Mouse (Mus musculus): ENCODE measurements around the gene Pola2. TPM values are rescaled to one million over a fixed set of nuclear protein-coding genes. Genes with fewer than 3 reads are reported as not detected.

Pola2 gene
- polyA plus RNA-seq, 1 experiment from 2014 or later: 49.3 TPM

- H3K27me3 ChIP-seq (replicated peaks): no peaks in the 10 kb centered on the region
- no peak for ATAC-seq (ENCODE audit: insufficient number of reproducible peaks, low FRiP score)
- no peak overlapping the region for H3K4me3 ChIP-seq
- H3K9ac ChIP-seq: no peak overlapping the region
- 87% methylated on average over 12 of the region's 12 CpGs for WGBS
- no peak overlapping the region for H3K27ac ChIP-seq (ENCODE audit: poor library complexity, severe bottlenecking)
- no peaks in the 10 kb centered on the region for H3K9me3 ChIP-seq (replicated peaks)
- no peak overlapping the region for H3K4me2 ChIP-seq
- peaks cover 21% of the 10 kb centered on the region for H3K4me1 ChIP-seq (replicated peaks)
- H3K36me3 ChIP-seq: 0 out of 2 replicates have a peak, but pooled peaks cover 11% of the 10 kb centered on the region
These were observed 26.0 kb upstream of the Pola2 start for GRCm38 (mm10) chr19:5990033-5990432.

- no peak overlapping the region for H3K4me3 ChIP-seq
- peak overlapping the region; percentile 6 for H3K9ac ChIP-seq
- peak overlapping the region; percentile 44 for H3K4me2 ChIP-seq
- H3K27ac ChIP-seq (ENCODE audit: poor library complexity, severe bottlenecking): no peak overlapping the region
- peaks cover 21% of the 10 kb centered on the region for H3K4me1 ChIP-seq (replicated peaks)
- no peaks in the 10 kb centered on the region for H3K9me3 ChIP-seq (replicated peaks)
- no peaks in the 10 kb centered on the region for H3K27me3 ChIP-seq (replicated peaks)
- no peak for ATAC-seq (ENCODE audit: insufficient number of reproducible peaks, low FRiP score)
- 0 out of 2 replicates have a peak, but pooled peaks cover 11% of the 10 kb centered on the region for H3K36me3 ChIP-seq
- WGBS: 73% methylated on average over 6 of the region's 6 CpGs
These were observed 25.6 kb upstream of the Pola2 start for GRCm38 (mm10) chr19:5989585-5989984.

DNA sequence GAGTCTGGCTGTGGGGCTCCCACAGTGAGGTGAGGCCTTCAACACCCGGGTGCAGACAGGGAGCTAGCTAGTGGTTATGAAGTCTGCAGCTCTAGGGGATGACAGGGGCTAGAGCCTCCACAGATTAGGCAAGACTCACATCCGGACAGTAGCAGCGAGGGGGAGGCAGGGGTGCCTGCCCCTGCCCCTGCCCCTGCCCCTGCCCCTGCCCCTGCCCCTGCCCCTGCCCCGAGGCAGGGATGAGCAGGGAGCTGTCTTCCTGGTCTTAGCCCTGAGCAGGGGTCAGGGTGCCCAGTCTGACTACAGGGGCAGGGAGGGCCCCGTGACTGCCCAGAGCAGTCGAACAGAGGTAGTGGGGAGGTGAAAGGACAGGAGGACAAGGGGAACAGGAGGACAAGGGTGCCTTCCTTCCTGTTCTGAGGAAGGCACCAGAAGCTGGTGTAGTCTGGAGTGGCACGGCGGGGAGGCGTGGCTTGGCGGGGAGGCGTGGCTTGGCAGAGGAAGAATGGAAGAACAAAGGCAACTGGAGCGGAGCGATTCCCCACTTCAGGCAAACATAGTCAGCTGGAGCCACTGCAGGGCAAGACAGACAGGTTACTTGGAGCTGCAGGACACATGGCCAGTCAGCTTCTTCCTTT, 24.9 kb upstream of the Pola2 start:
- Histone ChIP-seq H3K36me3 (0 out of 2 replicates have a peak, but pooled peaks cover 6% of the 10 kb centered on the region), H3K4me2 (peak overlapping the region; percentile 44), H3K4me1 (replicated peaks) (peaks cover 21% of the 10 kb centered on the region), H3K27ac (ENCODE audit: poor library complexity, severe bottlenecking) (peak overlapping the region; percentile 62), H3K27me3 (replicated peaks) (no peaks in the 10 kb centered on the region), H3K9me3 (replicated peaks) (no peaks in the 10 kb centered on the region), H3K4me3 (peak overlapping the region; percentile 13; the same call in 1 of the 2 replicates), H3K9ac (peak overlapping the region; percentile 6)
- WGBS: 8% methylated on average over 13 of the region's 13 CpGs
- ATAC-seq (ENCODE audit: insufficient number of reproducible peaks, low FRiP score): peak; percentile 63; the same call in 1 of the 2 replicates

DNA sequence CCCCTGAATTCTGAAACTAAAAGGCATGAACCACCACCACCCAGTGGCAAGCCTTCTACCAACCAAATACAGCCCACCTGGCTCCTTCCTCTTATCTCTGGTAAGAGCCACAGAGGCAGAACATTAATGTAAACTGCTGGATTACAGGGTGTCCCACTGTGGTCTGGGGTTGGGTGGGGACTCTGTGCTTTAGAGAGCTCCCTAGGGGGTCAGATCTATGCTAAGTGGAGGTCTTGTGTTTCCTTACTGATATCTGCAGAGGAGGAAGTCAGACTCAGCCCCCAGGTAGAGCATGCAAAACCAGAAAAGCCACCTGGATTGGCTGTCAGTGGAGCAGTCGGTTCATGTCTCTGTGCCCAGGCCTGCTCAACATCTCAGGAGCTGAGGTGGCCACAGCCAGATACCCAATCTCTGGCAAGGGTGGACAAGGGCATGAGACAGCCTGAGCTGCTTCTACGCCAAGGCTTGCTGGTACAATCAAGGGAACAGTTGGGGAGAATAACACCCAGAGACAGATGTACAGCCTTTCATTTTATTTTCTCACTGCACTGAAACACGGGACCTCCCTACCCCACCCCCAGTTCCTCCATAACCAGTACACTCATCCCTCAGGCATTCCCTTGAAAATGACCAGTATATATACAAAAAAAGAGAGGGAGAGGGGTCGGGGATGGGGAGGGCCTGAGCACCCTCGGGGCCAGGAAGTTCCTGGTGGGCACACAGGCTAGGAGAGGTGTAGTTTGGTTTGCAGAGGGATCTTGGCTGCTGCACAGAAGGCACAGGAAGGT, 24.2 kb upstream of the Pola2 start:
- no peak for ATAC-seq (ENCODE audit: insufficient number of reproducible peaks, low FRiP score)
- Histone ChIP-seq H3K27me3 (replicated peaks) (no peaks in the 10 kb centered on the region), H3K9me3 (replicated peaks) (no peaks in the 10 kb centered on the region), H3K27ac (ENCODE audit: poor library complexity, severe bottlenecking) (peak overlapping the region; percentile 62; the same call in 1 of the 2 replicates), H3K4me2 (peak overlapping the region; percentile 44), H3K36me3 (0 out of 2 replicates have a peak, but pooled peaks cover 6% of the 10 kb centered on the region), H3K4me1 (replicated peaks) (peaks cover 21% of the 10 kb centered on the region), H3K9ac (peak overlapping the region; percentile 6), H3K4me3 (0 out of 2 replicates have a peak overlapping the region, but pooled peaks have one; percentile 13)
- WGBS: 47% methylated on average over 5 of the region's 5 CpGs

GRCm38 (mm10) chr19:5986043-5986442, 22.0 kb upstream of the Pola2 start, which contains the start of gene Slc22a20:
Gene Slc22a20, minus strand, starts transcription at chr19:5986143.
- Histone ChIP-seq H3K9ac (no peak within 1 kb of the TSS), H3K4me1 (replicated peaks) (peaks cover 17% of the 10 kb centered on the region), H3K4me3 (no peak within 1 kb of the TSS), H3K4me2 (no peak within 1 kb of the TSS), H3K9me3 (replicated peaks) (no peaks in the 10 kb centered on the region), H3K27me3 (replicated peaks) (no peaks in the 10 kb centered on the region), H3K27ac (ENCODE audit: poor library complexity, severe bottlenecking) (no peak within 1 kb of the TSS), H3K36me3 (0 out of 2 replicates have a peak, but pooled peaks cover under 1% of the 10 kb centered on the region)
- no peak for ATAC-seq (ENCODE audit: insufficient number of reproducible peaks, low FRiP score)
- WGBS: 52% methylated on average over 4 of the region's 4 CpGs

DNA sequence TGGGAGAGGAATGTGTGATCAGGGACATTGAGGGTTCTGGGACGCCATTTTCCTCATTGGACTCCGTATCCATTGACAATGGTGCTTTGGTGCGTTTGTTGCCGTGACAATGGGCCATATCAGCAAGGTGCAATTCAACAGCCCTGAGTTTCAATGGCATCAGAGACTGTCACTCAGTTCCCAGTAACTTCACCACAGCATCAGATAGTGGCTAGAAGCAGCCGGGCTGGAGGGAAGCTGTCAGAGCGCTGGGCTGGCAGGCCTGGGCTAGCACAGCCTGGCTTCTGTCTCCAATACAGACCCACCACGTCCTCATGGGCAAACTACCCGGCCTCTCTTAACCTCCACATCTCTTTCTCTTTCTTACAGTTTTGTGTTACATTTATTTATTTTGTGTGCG, 16.5 kb upstream of the Pola2 start:
- no peaks in the 10 kb centered on the region for H3K4me1 ChIP-seq (replicated peaks)
- no peak overlapping the region for H3K4me2 ChIP-seq
- WGBS: 76% methylated on average over 9 of the region's 9 CpGs
- no peak overlapping the region for H3K4me3 ChIP-seq
- no peaks in the 10 kb centered on the region for H3K36me3 ChIP-seq
- no peaks in the 10 kb centered on the region for H3K9me3 ChIP-seq (replicated peaks)
- H3K27me3 ChIP-seq (replicated peaks): no peaks in the 10 kb centered on the region
- no peak overlapping the region for H3K9ac ChIP-seq
- no peak for ATAC-seq (ENCODE audit: insufficient number of reproducible peaks, low FRiP score)
- H3K27ac ChIP-seq (ENCODE audit: poor library complexity, severe bottlenecking): no peak overlapping the region

DNA sequence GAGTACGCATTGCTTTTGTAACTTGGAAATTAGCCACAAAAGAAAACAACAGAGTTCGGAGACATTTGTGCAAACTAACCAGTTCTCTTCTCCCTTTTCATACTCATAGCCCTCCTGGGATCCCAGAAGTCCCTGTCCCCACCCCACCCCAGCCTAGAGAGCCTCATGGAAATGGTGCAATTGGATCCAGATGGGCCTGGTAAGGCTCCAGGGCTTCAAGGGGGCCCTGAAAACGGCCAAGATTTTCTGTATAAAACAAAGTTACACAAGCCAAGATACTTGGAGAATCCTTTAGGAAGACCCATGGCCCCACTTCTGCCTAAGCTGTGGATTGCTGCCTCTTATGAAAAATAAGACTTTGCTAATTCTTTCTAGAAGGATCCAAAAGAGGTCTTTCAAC, 13.7 kb upstream of the Pola2 start:
- H3K27ac ChIP-seq (ENCODE audit: poor library complexity, severe bottlenecking): no peak overlapping the region
- H3K27me3 ChIP-seq (replicated peaks): no peaks in the 10 kb centered on the region
- ATAC-seq (ENCODE audit: insufficient number of reproducible peaks, low FRiP score): no peak
- no peaks in the 10 kb centered on the region for H3K4me1 ChIP-seq (replicated peaks)
- 82% methylated on average over 3 of the region's 3 CpGs for WGBS
- H3K9me3 ChIP-seq (replicated peaks): no peaks in the 10 kb centered on the region
- H3K4me2 ChIP-seq: no peak overlapping the region
- no peak overlapping the region for H3K9ac ChIP-seq
- no peak overlapping the region for H3K4me3 ChIP-seq
- no peaks in the 10 kb centered on the region for H3K36me3 ChIP-seq

GRCm38 (mm10) chr19:5975676-5976075, 11.7 kb upstream of the Pola2 start:
- H3K27me3 ChIP-seq (replicated peaks): 0 out of 2 replicates have a peak, but pooled peaks cover 8% of the 10 kb centered on the region
- H3K36me3 ChIP-seq: no peaks in the 10 kb centered on the region
- no peak overlapping the region for H3K4me2 ChIP-seq
- H3K4me1 ChIP-seq (replicated peaks): no peaks in the 10 kb centered on the region
- no peak for ATAC-seq (ENCODE audit: insufficient number of reproducible peaks, low FRiP score)
- H3K4me3 ChIP-seq: no peak overlapping the region
- no peak overlapping the region for H3K27ac ChIP-seq (ENCODE audit: poor library complexity, severe bottlenecking)
- H3K9me3 ChIP-seq (replicated peaks): no peaks in the 10 kb centered on the region
- WGBS: 69% methylated on average over 4 of the region's 4 CpGs
- no peak overlapping the region for H3K9ac ChIP-seq

DNA sequence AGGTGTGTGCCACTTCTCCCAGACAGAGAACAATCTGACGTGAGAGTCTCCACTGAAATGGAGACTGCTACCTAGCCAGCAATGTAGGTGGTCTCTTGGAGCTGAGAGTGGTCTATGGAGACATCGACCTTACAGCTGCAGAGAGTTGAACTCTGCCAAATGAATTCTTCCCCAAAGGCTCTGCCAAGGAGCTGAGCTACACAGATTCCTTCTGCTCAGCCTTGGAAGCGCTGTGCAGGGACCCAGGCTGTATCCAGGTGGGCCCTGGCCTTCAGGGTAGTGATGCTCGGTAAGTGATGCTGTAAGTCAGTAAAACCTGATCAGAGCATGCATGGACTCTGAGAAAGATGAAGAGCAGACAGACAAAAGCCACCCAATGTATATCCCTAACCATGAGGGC, 11.1 kb upstream of the Pola2 start:
- no peak overlapping the region for H3K4me2 ChIP-seq
- H3K36me3 ChIP-seq: no peaks in the 10 kb centered on the region
- no peak overlapping the region for H3K4me3 ChIP-seq
- H3K4me1 ChIP-seq (replicated peaks): no peaks in the 10 kb centered on the region
- 74% methylated on average over 4 of the region's 4 CpGs for WGBS
- 0 out of 2 replicates have a peak, but pooled peaks cover 8% of the 10 kb centered on the region for H3K27me3 ChIP-seq (replicated peaks)
- no peak overlapping the region for H3K9ac ChIP-seq
- H3K9me3 ChIP-seq (replicated peaks): no peaks in the 10 kb centered on the region
- no peak for ATAC-seq (ENCODE audit: insufficient number of reproducible peaks, low FRiP score)
- no peak overlapping the region for H3K27ac ChIP-seq (ENCODE audit: poor library complexity, severe bottlenecking)

DNA sequence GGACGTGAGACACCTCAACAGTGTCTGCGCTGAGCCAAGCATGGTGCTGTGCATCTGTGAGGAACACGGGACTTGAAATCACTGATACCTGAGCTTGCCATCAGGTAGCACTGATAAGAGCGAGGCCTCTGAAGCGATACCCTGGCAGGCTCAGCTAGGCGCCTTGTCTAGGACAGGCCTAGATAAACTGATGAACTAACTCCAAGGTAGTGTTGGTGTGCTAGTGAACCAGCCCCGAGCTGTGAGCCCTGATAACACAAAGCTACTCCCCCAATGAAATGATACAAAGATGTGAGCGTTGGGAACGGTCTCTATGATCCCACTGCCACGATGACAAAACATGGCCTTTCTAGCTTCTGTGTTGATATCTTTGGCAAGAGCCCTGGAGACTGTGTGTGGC, 3.7 kb upstream of the Pola2 start:
- H3K9me3 ChIP-seq (replicated peaks): no peaks in the 10 kb centered on the region
- no peaks in the 10 kb centered on the region for H3K36me3 ChIP-seq
- no peak overlapping the region for H3K9ac ChIP-seq
- 0 out of 2 replicates have a peak, but pooled peaks cover 8% of the 10 kb centered on the region for H3K27me3 ChIP-seq (replicated peaks)
- H3K4me1 ChIP-seq (replicated peaks): peaks cover 21% of the 10 kb centered on the region
- no peak for ATAC-seq (ENCODE audit: insufficient number of reproducible peaks, low FRiP score)
- 75% methylated on average over 10 of the region's 10 CpGs for WGBS
- H3K4me3 ChIP-seq: no peak overlapping the region
- H3K4me2 ChIP-seq: no peak overlapping the region
- H3K27ac ChIP-seq (ENCODE audit: poor library complexity, severe bottlenecking): no peak overlapping the region

- Histone ChIP-seq H3K27me3 (replicated peaks) (no peaks in the 10 kb centered on the region), H3K4me2 (no peak overlapping the region), H3K9me3 (replicated peaks) (no peaks in the 10 kb centered on the region), H3K36me3 (0 out of 2 replicates have a peak, but pooled peaks cover under 1% of the 10 kb centered on the region), H3K4me3 (no peak overlapping the region), H3K9ac (0 out of 2 replicates have a peak overlapping the region, but pooled peaks have one; percentile 1), H3K27ac (ENCODE audit: poor library complexity, severe bottlenecking) (no peak overlapping the region), H3K4me1 (replicated peaks) (peaks cover 27% of the 10 kb centered on the region)
- WGBS: 48% methylated on average over 6 of the region's 6 CpGs
- 0 out of 2 replicates have a peak, but pooled peaks have one; percentile 49 for ATAC-seq (ENCODE audit: insufficient number of reproducible peaks, low FRiP score)
These were observed 2.8 kb upstream of the Pola2 start for GRCm38 (mm10) chr19:5966786-5967185.
